Mouse (Mus musculus) mature B cell (primary cell): ENCODE results near the gene Pdia6.

Source experiments
- in situ Hi-C: fragments of 300-500 bp; cut with MboI; formaldehyde crosslinking; loops from 2 replicates; pipeline ENCODE4 v1.14.3; 2019

Gene Pdia6

DNA sequence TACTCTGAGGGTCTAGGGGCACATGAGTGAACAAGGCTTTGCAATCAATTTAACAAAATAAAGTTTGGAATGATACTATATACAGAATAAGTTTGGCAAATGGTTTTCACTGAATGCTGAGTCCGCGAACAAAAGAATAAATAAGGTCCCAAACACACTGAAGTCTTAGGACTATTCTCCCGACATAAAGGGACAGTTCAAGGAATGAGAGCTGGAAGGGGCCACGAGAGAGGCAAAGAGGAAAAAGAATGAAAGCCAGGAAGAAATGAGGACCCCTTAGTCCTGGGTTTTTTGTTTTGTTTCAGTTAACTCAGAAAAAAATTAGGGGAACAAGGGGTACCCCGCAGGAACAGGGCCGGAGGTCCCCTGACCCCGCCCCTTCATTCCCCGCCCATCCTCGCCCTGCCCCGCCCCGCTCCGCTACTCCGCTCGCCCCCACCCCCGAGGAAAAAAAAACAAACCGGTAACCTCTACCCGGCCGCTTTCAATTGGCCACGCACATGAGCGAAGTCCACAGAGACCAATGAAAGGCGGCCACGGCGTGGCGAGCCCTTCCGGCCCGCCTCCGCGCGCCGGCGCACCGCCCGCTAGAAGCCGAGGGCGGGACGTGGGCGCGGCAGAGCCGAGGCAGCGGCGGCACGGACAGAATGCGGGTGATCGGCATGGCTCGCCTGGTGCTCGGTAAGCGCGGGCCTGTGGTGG is at the start of gene Pdia6:
Gene Pdia6, plus strand, starts transcription at position 575 of the 702 bp plus-strand sequence.
- in situ Hi-C loops: loop anchor here (25.0 kb wide), 1 partner anchor 254 kb away; the partner anchor contains the start of genes 2410004P03Rik and Pqlc3

DNA sequence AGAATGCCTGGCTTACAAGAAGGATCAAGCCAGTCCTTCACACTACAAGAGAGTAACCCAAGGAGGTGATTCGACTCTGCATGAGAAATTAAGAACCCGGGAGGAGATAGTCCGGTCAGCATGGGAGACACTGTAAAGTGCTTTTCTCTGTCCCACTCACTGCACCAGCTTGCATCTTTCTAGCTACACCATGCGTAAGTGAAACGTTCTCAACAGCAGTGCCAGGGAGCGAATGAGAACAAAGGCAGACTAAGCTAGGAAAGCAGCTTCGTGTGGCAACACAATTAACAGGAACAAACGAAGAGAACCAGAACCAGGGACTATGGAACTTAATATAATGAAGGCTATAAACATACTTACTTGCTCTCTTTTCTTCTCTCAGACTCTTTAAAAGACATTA is 48.0 kb upstream of the Pdia6 start:
- in situ Hi-C loops: no loop called here

DNA sequence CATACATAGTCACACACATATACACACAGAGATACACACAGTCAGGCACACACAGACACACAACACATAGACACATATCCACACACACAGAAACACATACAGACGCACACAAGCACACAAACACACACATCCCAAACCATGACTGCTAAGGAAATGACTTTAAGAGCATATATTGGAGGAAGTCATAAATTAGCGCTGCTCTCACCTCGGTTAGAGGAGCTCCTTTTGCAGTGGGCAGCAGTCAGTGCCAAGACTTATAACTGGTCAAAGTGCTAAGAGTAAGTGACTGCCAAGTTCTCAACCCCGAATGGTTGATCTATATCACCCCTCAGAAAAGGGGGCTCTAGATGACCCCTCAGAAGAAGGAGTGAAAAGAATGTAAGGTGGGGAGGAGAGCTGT is 47.2 kb upstream of the Pdia6 start:
- in situ Hi-C loops: no loop called here

DNA sequence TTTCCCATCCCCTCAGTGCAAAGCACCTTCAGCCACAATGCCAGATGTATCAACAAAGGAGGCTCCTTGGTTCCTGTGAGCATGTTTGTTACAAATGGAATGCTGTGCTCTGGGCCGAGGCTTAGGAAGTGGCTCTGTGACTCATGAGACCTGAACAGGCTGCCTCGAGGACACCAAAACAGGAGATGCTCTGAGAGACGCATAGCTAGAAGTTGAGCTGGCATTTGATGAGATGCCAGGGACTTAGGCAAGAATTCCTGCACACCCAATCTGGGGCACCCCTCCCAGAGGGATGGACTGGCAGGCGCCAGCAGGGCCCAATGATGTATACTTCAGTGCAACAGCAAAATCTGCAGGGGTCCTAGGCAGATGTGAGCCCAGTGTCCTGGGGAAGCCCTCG is 45.7 kb upstream of the Pdia6 start:
- in situ Hi-C loops: no loop called here

DNA sequence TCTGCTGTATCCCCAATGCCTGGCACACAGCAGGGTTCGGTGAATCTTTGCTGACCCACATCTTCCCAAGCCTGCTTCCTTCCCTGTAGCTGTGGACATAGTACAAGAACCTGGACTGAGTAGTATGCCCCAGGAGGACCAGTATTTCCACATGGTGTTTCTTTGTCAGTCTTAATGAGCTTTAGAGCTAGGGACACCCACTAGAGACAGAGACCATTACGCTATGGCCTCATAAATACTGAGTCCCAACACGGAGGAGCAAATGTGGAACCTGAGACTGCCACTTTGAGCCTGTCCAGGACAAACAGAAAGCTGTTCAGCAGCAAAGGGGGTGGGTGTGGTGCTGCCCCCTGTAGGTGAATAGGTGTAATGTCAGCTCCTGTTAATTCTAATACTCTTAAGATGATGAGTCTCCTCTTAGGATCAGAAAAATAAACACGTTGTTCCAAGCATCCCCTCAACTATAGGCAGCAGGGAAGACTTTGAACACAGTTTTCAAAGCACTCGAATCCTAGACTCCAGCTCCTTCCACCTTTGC is 44.4 kb upstream of the Pdia6 start:
- in situ Hi-C loops: no loop called here

DNA sequence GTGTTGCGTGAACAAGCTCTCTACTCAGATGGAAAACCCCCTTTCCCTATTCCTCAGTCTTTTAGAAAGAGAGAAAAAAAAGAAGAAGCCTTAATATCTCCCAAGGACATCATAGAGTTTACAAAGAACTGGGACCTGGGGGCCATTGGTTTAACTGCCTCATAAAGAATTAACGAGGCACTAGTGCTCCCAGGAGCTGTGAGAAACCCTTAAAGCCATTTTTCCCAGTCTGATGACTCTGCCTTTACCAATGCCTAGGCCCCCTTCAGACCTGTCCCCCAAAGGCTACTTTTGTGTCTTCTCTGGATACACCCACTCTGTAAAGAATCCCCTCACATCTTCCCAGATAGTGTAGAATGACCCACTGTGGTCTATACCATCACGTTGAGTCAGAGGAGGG is 43.3 kb upstream of the Pdia6 start:
- in situ Hi-C loops: no loop called here

DNA sequence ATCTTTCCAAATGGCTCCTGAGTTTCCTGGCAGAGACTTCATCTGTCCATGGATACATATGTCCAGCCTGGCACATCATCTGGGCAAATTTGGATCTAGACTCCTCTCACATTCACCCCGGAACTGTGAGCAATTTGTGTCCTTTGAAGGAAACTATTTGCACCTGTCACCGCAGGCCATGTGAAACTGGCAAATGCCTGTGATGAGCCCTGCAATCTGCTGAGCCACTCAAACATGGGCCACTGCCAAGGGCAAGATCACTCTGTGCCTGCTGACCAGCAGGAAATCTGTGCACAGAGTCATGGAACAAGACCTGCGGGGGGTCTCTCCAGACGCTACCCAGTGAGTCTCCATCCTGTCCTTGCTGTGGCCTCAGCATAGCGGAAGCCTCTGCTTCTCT is 41.3 kb upstream of the Pdia6 start:
- in situ Hi-C loops: no loop called here

DNA sequence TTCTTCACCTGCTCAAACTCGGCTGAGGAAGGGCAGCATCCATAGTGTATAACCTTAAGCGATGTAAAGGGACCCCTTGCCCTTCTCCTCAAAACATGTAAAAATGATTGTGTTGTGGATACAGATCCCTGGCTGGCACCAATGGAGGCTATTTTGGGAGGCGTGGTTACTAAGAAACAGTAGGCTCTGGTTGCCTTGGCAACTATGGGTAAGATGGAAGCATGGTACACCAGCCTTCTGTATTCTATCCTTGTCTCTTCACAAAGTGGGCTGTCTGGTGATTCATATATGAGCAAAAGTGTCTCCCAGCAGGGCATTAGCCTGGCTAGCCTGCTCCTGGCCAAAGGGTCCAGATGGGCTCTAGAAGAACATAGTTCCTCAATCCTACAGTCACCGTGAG is 38.4 kb upstream of the Pdia6 start:
- in situ Hi-C loops: no loop called here

DNA sequence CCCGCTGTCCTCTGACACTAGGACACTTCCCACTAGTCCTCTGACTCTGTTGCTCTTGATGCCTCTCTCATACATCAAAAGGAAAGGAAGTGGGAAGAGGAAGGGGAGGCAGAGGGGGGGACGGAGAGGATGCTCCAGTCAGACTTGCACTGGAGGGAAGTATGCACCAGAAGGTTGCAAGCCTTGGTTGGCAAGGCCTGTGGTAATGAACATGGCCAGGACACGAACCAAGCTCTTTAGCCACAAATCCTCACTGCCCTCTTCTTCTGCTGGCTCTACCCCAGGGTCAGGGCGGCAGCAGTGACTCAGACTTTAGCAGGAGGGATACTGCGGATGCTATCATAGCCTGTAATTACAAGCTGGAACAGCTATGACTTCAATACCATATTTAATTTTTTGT is 35.8 kb upstream of the Pdia6 start:
- in situ Hi-C loops: no loop called here

DNA sequence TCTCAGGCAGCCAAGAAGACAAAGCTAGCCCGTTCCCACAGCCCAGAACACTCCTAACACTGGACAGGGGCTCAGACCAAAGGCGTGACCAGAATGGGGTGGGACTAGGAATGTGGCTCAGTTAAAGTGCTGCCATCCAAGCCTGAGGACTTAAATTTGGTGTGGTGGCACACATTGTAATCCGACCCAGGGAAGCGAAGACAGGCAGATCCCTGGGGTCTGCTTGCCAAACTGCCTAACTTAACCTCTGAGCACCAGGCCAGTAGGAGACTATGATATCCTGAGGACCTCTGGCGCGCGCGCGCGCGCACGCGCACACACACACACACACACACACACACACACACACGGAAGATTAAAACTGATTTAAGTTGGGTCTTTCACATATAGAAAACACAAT is 34.8 kb upstream of the Pdia6 start:
- in situ Hi-C loops: no loop called here

DNA sequence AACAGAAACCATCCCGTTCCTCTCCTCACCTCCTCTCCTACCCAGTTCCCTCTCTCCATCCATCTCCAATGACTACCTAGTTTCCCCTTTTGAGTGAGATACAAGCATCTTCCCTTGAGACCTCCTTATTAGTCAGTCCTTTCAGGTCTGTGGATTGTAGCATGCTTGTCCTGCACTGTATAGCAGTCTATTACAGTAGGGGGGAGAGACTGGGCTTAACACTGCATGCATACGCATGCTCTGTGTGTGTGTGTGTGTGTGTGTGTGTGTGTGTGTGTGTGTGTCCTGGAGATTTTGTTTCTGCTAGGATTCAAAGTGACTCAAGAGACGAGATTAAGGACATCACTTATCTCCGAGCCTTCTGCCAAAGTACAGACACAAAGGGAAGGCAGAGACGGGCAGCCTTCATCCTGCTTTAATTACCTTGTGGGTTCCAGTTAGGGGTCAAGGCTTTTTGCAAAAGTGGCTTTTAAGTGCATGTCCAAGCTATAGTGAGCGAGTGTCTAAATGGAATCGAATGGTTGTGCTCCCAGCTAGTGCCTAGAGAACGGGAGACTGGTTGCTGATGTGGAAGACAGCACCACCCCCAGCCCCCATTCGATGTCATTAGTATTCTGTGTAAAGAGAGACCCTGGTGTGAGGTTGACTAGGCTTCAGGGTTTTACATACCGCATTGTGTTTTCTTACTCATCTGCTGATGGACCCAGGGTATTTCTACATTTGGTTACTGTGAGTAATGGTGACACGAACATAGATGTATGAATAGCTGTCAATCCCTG is 30.6 kb upstream of the Pdia6 start:
- in situ Hi-C loops: no loop called here

DNA sequence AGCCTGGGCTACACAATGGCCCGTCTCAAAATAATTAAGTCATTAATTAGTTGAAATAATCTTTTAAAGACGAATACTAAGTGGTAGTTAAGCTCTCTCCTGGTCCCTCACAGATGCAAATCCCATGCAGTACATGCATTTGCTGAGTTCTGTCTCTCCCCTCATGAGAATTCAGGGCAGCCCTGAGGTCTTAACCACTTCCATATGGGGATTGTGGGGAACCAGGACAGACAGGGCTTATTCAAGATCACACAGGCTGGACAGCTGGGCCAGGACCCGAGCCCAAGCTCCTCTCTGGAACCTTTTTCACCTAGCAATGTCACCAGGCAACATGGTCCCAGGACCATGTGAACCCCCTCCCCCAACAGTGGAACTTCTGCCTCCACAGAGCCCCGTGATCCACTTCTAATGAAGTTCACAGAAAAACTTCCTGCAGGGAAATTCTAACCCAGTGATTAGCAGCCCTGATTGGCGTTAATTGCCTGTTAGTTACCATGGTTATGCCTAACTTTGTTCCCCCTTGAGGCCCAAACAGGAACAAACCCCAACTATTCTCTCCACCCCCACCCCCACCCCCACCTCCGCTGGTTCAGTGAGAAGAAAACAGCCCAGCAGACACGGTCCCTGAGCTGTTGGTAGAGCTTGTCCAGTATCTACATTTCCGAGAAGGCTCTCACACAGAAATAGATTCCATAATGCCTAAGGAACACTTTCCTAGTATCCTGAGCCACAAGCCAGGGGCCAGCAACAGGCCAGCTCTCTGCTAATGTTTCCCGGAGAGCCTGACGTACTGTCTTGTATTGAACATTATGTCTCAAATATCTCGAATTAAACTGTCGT is 27.5 kb upstream of the Pdia6 start:
- in situ Hi-C loops: no loop called here

DNA sequence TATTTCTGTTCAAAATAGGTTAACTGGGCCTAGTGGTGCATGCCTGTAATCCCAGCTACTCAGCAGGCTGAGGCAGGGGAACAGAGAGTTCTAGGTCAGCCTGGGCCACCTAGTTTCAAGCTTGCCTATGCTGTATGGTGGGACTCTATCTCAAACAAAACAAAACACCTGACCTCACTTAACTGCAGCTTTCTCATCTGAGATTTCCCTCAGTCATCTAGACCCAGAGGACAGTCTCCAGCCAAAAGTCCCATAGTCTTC is 27.0 kb upstream of the Pdia6 start:
- in situ Hi-C loops: no loop called here

DNA sequence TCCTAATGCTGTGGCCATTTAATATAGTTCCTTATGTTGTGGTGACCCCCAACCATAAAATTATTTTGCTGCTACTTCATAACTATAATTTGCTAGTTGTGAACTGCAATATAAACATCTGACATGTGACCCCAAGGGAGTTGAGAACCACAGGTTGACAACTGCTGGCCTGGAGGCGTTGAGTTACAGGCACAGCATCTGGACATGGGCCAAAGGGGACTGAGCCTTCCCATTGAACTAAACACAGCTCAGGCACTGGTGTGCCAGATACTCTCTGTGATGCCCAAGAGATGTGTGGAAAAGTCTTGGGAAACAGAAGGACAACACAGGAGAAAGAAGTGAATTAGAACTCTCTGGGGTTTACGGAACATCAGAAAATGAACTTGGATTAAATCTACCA is 25.3 kb upstream of the Pdia6 start:
- in situ Hi-C loops: no loop called here

DNA sequence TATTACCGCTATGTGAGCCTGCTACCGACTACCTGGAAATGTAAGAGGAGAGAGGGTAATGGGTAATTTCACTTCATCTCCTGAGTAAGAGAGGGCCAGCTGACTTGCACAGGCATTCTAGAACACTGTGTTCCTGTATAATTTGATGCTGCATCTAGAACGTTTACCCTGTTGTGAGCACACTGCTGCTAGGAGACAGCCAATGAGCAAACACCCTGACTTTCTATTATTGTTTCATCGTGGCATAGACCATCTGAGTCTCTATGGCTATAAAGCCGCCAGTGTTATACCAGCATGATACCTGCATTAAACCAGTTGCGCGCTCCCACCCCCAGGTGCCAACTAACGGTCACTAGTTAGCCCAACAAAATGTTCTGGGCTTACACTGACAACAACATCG is 24.7 kb upstream of the Pdia6 start:
- in situ Hi-C loops: no loop called here

DNA sequence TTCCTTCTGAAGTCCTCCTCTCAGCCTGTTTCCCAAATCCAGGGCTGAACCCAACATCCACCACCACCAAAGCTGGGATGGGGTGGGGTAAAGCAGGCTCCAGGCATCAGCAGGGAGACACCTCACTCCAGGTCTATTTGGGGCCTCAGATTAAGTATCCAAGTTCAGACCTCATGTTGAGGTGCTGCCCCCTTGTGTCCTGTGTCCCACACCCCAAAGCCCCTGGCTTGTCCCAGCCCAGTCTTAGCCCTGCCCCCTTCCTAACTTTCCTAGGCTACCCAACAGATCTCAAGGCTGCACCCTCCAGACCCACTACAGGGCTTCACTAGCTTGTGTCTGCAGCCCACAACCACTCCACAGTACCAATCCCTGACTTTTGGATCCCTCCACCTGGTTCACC is 24.3 kb upstream of the Pdia6 start:
- in situ Hi-C loops: no loop called here

DNA sequence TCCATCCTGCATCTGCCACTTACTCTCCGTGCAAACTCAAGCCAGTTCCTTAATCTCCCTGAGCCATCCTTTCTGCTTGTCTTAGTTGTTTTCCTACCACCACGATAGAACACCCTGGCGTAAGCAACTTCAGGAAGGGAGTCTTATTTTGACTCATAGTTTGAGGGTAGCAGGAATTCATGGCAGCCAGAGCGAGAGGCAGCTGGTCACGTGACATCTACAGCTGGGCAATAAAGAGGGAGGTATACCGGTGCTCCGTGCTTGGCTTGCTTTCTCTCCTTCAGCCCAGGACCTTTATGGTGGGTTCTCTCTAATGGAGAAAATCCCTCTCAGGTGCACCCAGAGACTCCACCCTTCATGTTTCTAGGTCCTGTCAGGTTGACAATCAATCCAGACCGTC is 15.4 kb upstream of the Pdia6 start:
- in situ Hi-C loops: loop anchor here (25.0 kb wide), 1 partner anchor 239 kb away; the partner anchor contains the start of genes 2410004P03Rik and Pqlc3

DNA sequence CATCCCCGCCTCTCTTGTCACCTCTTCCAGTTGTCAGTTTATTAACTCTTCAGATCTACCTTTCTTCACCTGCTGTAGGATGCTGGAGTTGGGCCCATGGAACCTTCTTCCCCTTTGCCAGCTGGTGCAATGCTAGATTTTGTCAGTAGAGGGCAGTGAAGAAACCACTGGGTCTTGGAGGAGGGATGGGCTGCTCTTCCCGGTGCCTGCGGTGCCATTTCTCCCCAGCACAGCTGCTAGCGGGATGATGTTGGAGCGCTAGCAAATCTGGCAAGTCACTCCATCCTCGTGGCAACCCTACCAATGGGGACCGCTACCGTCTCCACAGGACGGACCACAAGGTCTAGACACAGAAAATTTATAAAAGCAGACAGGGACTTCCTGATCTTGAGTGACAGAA is 13.3 kb upstream of the Pdia6 start:
- in situ Hi-C loops: loop anchor here (25.0 kb wide), 1 partner anchor 241 kb away; the partner anchor contains the start of genes 2410004P03Rik and Pqlc3

DNA sequence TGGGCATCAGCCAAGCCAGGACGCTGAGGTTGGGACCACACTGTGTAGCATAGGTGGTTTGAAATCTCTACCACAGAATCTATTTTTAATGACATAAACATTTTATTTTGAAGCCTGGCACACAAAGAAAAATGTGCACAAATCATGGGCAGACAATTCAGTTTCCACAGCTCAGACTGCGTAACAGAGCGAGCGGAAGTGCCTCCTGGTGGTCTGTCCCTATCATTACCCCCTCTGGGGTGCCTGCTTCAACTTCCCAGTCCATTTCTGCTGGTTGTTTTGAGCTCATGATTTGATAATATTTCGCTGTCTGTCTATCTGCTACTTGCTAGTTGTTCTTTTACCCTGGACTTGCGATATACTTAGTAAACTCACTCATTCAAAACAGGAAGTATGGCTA is 10.7 kb upstream of the Pdia6 start:
- in situ Hi-C loops: loop anchor here (25.0 kb wide), 1 partner anchor 243 kb away; the partner anchor contains the start of genes 2410004P03Rik and Pqlc3

DNA sequence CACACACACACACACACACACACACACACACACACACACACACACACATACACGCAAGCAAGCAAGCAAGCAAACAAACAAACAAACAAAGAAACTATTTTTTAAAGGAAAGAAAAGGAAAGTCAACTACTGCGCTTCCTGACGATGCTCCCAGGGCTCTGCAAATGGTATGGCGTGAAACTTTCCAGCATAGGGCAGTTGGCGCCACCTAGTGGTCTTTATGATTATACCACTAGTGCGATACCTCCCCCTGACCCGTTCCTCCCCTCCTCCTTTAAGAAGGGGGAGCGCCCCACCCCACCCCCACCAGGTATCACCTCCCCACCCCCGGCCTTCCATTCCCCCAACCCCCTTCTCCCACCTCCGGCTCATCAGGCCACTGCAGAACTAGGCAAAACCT is 9.4 kb upstream of the Pdia6 start:
- in situ Hi-C loops: loop anchor here (25.0 kb wide), 1 partner anchor 245 kb away; the partner anchor contains the start of genes 2410004P03Rik and Pqlc3

DNA sequence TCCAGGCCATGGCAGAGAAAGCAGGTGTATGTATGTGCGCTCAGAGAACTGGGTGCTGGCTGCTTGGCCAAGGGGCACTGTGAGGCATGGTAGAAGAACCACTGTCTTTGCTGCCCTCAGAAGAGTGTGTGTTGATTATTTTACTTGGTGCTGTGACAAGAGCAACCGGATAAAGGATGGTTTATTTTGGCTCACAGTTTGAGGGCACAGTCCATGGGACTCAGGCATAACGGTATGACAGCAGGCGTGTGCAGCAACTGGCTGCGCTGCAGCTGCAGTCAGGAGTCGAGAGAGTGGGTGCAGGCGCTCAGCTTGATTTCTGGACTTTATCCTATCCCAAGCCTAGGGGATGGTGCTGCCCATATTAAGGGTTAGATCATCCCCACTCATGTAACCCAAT is 7.9 kb upstream of the Pdia6 start:
- in situ Hi-C loops: loop anchor here (25.0 kb wide), 1 partner anchor 246 kb away; the partner anchor contains the start of genes 2410004P03Rik and Pqlc3

DNA sequence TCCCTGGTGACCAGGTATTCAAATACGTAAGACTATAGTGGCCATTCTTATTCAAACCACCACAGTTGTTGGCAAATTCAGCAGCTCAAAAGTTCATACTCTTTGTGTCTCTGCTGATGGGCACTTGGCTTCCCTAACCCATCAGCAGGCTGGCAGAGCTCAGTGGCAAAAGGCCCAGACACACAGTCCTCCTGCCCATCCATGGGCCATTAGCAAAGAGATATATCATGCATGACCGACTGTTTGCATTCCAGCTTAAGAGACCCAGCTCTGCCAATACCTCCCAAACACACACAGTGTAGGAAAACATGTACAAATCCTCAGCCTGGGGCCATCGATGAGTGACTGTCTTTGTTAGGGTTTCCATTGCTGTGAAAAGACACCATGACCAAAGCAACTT is 5.3 kb upstream of the Pdia6 start:
- in situ Hi-C loops: loop anchor here (25.0 kb wide), 1 partner anchor 249 kb away; the partner anchor contains the start of genes 2410004P03Rik and Pqlc3
